Mouse (Mus musculus) testis, postnatal 14 days (tissue): ENCODE measurements around the gene Fitm2.

ENCODE experiments used
- DNase-seq: peaks from one replicate; pipeline ENCODE4 v3.0.0; 2021; ENCODE audit warnings: low spot score

The Fitm2 gene

GRCm38 (mm10) chr2:163472466-163472851, at the start of gene Fitm2:
Gene Fitm2 (minus strand): TSS chr2:163472629.
- peak; percentile 96 for DNase-seq

- DNase-seq, result no peak
Measured at GRCm38 (mm10) chr2:163506300-163507004, 34.0 kb upstream of the Fitm2 start, which contains the start of gene Hnf4a. Gene Hnf4a (plus strand): TSS chr2:163506808.

- DNase-seq, result no peak
Measured at GRCm38 (mm10) chr2:163503191-163503590, 30.8 kb upstream of the Fitm2 start.

GRCm38 (mm10) chr2:163502219-163502618, 29.8 kb upstream of the Fitm2 start:
- DNase-seq, result no peak

- DNase-seq, result no peak
Measured at GRCm38 (mm10) chr2:163494456-163494855, 22.0 kb upstream of the Fitm2 start.

- DNase-seq, result no peak
Measured at GRCm38 (mm10) chr2:163493976-163494375, 21.5 kb upstream of the Fitm2 start.

GRCm38 (mm10) chr2:163493031-163493430, 20.6 kb upstream of the Fitm2 start:
- DNase-seq, result no peak

- no peak for DNase-seq
Measured at GRCm38 (mm10) chr2:163492018-163492417, 19.6 kb upstream of the Fitm2 start, which contains the start of gene R3hdml. Gene R3hdml (plus strand): TSS chr2:163492318.

- no peak for DNase-seq
Measured at GRCm38 (mm10) chr2:163491351-163491750, 18.9 kb upstream of the Fitm2 start.

- no peak for DNase-seq
Measured at GRCm38 (mm10) chr2:163490656-163491055, 18.2 kb upstream of the Fitm2 start.

GRCm38 (mm10) chr2:163489725-163490291, 17.4 kb upstream of the Fitm2 start:
- DNase-seq, result no peak

- no peak for DNase-seq
Measured at GRCm38 (mm10) chr2:163487360-163487759, 14.9 kb upstream of the Fitm2 start.

GRCm38 (mm10) chr2:163481539-163482029, 9.2 kb upstream of the Fitm2 start:
- DNase-seq, result no peak

GRCm38 (mm10) chr2:163480191-163480825, 7.9 kb upstream of the Fitm2 start:
- DNase-seq, result no peak

GRCm38 (mm10) chr2:163471710-163472465, 541 bp downstream of the Fitm2 start:
- DNase-seq, result no peak

- DNase-seq, result no peak
Measured at GRCm38 (mm10) chr2:163471136-163471535, 1.3 kb downstream of the Fitm2 start.

- DNase-seq, result no peak
Measured at GRCm38 (mm10) chr2:163469711-163470110, 2.7 kb downstream of the Fitm2 start.

GRCm38 (mm10) chr2:163468866-163469265, 3.6 kb downstream of the Fitm2 start:
- DNase-seq, result no peak

GRCm38 (mm10) chr2:163467585-163467984, 4.8 kb downstream of the Fitm2 start:
- peak; percentile 49 for DNase-seq

GRCm38 (mm10) chr2:163466771-163467170, 5.7 kb downstream of the Fitm2 start:
- DNase-seq, result no peak

GRCm38 (mm10) chr2:163464562-163464961, 7.9 kb downstream of the Fitm2 start:
- no peak for DNase-seq

- no peak for DNase-seq
Measured at GRCm38 (mm10) chr2:163463998-163464397, 8.4 kb downstream of the Fitm2 start.
